Mouse (Mus musculus) cerebellum, postnatal 14 days (tissue): Measurements from ENCODE around the gene Cdc5l.

Experiments used
- DNase-seq, 2 experiments: peaks; one replicate each; pipeline ENCODE4 v3.0.0; 2021; ENCODE audit warnings: mixed read lengths in 2 of 2

Gene Cdc5l

DNA sequence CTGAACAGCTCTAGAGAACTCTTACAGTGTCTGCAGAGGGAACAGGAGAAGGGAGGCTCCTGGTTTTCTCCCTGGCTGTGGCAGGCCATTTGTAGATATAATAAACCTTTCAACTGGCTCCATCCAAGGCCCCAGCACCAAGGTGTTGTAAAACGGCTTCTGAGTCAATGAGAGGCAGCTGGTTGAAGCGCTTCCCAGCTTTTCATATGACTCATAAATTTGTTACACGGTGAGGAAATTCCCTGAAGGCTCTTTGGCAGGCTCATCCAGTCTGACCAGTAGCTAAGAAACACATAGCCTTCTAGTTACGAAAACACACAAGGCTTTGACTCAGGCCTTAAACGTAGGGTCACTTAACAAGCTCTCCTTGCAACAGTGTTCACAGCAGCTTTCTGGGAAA, 74.1 kb downstream of the Cdc5l start:
- no peak for DNase-seq

GRCm38 (mm10) chr17:45356431-45356830, 77.1 kb downstream of the Cdc5l start:
- DNase-seq = no peak

DNA sequence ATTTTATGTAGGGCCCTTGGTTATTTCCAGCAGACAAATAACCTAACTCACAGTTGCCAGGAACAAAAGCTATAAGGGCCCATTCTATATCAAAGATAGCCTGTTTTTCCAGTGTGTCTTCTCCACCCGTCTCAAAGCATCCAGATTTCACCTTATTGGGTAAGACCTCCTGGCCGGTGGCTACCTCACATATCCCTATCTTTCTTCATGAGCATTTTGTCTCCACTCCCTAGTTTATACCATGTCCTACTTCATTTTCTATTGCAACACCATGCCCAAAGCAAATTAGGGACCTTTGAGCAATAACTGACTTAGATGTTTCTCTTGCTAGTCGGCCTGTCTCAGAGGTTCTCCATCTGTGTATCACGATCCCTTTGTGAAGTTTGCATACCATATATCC, 85.6 kb downstream of the Cdc5l start:
- no peak for DNase-seq
